Mouse (Mus musculus) liver, embryonic 13.5 days (tissue): Measurements from ENCODE around the gene Atp11b. TPM values are rescaled to one million over a fixed set of nuclear protein-coding genes. Genes with fewer than 3 reads are reported as not detected.

ENCODE experiments used
- polyA plus RNA-seq: library from polyadenylated mRNA; unstranded; fragments of >200 nt; fragmentation: Nextera tagmentation; extraction: Ambion mirVana; gene quantifications from 2 replicates; pipeline ENCODE4 v1.2.1, GENCODE M21; 2015

The Atp11b gene
- polyA plus RNA-seq, 1 experiment from 2014 or later, result 14.9 TPM

Other genes with a start within 250 kb of the Atp11b start
- gene Dcun1d1, start 183.3 kb downstream of the Atp11b start, polyA plus RNA-seq, result 98.7 and 125 TPM in 2 replicates
- 13.9 and 14.4 TPM in 2 replicates for gene Mccc1, start 246.6 kb downstream of the Atp11b start, polyA plus RNA-seq